Mouse (Mus musculus): Measurements from ENCODE around the gene Arhgap24. TPM values are rescaled to one million over a fixed set of nuclear protein-coding genes. Genes with fewer than 3 reads are reported as not detected.

Arhgap24 gene
- polyA plus RNA-seq, 1 experiment from 2014 or later, result 5.3 TPM

DNA sequence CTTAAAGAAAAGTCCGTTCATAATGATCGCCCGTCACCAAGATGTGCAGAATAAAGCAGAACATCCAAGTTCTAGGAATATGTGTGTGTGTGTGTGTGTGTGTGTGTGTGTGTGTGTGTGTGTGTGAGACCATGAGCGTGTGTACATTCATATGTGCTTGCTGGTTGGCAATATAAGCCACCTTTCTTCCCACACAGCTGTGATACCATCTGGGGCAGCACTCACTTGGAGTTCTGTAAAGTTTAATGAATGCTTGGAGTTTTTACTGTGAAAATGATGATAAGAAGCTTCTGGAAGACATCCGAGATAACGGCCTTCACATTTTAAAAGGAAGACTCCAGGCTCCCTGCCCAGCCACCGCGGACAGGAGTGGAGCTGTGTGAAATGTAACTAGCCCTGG, 465.4 kb downstream of the Arhgap24 start:
- H3K4me3 ChIP-seq (replicated peaks), result no peak overlapping the region
- no peak overlapping the region for H3K9ac ChIP-seq (replicated peaks)
- H3K4me1 ChIP-seq (replicated peaks), result no peaks in the 10 kb centered on the region
- no peak for ATAC-seq
- H3K4me2 ChIP-seq (replicated peaks), result no peak overlapping the region
- H3K27ac ChIP-seq, result no peak overlapping the region
- 90% methylated on average over 8 of the region's 8 CpGs for WGBS
- H3K9me3 ChIP-seq, result no peaks in the 10 kb centered on the region
- no peaks in the 10 kb centered on the region for H3K27me3 ChIP-seq
- peaks cover 14% of the 10 kb centered on the region for H3K36me3 ChIP-seq

DNA sequence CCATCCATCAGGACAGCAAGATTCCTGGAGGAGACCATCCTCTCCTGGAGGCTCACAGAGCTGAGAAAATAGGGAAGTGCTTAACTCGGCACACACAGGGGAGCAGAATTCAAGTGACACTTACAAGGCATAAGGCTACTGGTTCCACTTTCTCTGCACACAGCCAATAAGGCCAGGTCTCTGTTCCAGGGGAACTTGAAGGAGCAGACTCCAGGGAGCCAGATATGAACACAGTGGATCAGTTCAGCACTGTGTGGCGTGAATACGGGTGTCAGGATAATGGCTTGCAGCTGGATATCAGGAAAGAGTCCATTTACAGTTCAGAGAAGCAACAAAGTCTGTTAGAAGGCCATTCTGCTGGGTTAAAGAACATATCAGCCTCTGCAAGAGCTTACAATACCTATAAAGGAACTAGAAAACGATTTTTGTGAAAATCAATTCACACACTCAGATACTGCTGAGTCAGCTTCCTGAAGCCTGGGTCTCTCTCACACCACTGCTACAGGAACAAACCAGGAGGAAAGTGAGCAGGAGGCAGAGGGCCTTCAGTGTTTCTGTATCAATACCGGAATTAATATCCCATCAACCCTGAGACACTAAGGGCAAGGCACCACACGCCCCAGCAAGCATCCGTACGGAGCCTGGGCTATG, 466.0 kb downstream of the Arhgap24 start:
- Histone ChIP-seq H3K27ac (no peak overlapping the region), H3K9ac (replicated peaks) (no peak overlapping the region), H3K9me3 (no peaks in the 10 kb centered on the region), H3K4me1 (replicated peaks) (no peaks in the 10 kb centered on the region), H3K36me3 (peaks cover 14% of the 10 kb centered on the region), H3K4me3 (replicated peaks) (no peak overlapping the region), H3K4me2 (replicated peaks) (no peak overlapping the region), H3K27me3 (no peaks in the 10 kb centered on the region)
- 79% methylated on average over 8 of the region's 8 CpGs for WGBS
- ATAC-seq, result no peak

All from midbrain, embryonic 13.5 days (tissue).